Mouse (Mus musculus) gonadal fat pad, adult 2 months (tissue): ENCODE measurements around the gene Asic5. TPM values are rescaled to one million over a fixed set of nuclear protein-coding genes. Genes with fewer than 3 reads are reported as not detected.

Source experiments
- polyA plus RNA-seq: library from polyadenylated mRNA; depleted of rRNA; stranded (reverse); fragments of >200 nt; gene quantifications from 2 replicates; pipeline ENCODE4 v1.2.3, GENCODE M21; 2012; rRNA removed

Gene Asic5
- polyA plus RNA-seq, 1 experiment, result 0.08 TPM

Other genes starting within 250 kb of the Asic5 start
- 17.8 and 20.6 TPM in 2 replicates for gene Ctso, start 49.7 kb upstream of the Asic5 start, polyA plus RNA-seq
- gene Tdo2, start 6.1 kb upstream of the Asic5 start, polyA plus RNA-seq, result 0.92 and 1.6 TPM in 2 replicates
- 4.8 and 6.1 TPM in 2 replicates for gene Gucy1b1, start 92.4 kb downstream of the Asic5 start, polyA plus RNA-seq
- 7.6 and 9.9 TPM in 2 replicates for gene Gucy1a1, start 163.5 kb downstream of the Asic5 start, polyA plus RNA-seq